Mouse (Mus musculus): ENCODE results near the gene S1pr5. TPM values are rescaled to one million over a fixed set of nuclear protein-coding genes. Genes with fewer than 3 reads are reported as not detected.
A peak's percentile ranks its signal among the peaks of the same experiment; 100 is the strongest.
"Not testable (repeated sequence)": the region's sequence is repeated elsewhere in the genome, so short reads cannot be mapped to it uniquely, and the experiment has no call there.

S1pr5 gene
- polyA plus RNA-seq, 1 experiment from 2014 or later, result not detected

DNA sequence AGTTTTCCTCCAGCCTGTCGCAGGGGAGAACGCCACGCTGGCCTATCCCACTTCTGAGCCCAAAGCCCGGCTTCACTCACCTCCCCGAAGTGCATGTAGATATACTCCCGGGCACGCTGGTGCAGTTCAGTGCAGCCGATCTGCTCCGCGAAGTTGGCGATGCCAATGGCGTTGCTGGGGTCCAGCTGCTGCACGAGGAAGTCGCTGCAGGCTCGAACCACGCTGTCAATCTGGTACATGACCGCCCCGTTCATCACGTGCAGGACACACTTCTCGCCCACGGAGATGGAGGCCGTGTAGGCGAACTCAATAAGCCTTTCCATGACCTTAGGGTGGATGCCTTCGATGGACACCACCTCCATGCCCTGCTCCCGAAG lies 11.3 kb downstream of the S1pr5 start:
- H3K36me3 ChIP-seq (ENCODE audit: inconsistent target), result peaks cover 9% of the 10 kb centered on the region; the same call in 1 of the 2 replicates
- H3K27ac ChIP-seq, result peak overlapping the region; percentile 85
- H3K79me2 ChIP-seq (ENCODE audit: inconsistent target), result peaks cover 61% of the 10 kb centered on the region
- WGBS (ENCODE audit: missing documents), result 61% methylated on average over 25 of the region's 25 CpGs
- H3K4me3 ChIP-seq (ENCODE audit: inconsistent target), result peak overlapping the region; percentile 92

DNA sequence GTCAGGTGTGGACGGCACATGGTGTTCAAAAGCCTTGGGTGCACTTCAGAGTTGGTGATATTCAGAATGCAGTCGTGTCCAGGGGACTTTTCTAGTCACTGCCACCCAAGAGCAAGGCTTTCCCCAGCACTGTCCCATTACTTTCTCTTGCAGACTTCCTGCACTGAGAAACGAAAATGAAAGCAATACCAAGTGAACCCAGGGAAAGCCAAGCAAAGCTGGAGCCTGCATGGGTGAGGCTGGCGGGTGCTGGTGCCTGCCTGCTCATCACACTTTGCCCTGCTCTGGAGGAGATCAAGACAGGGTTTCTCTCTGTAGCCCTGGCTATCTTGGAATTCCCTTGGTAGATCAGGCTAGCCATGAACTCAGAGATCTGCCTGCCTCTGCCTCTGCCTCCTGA lies 12.9 kb downstream of the S1pr5 start:
- peak overlapping the region; percentile 69 for H3K27ac ChIP-seq
- 22% methylated on average over 4 of the region's 4 CpGs for WGBS (ENCODE audit: missing documents)
- H3K36me3 ChIP-seq (ENCODE audit: inconsistent target), result peaks cover 26% of the 10 kb centered on the region
- H3K4me3 ChIP-seq (ENCODE audit: inconsistent target), result peak overlapping the region; percentile 12; the same call in 1 of the 2 replicates
- peaks cover 61% of the 10 kb centered on the region for H3K79me2 ChIP-seq (ENCODE audit: inconsistent target)

DNA sequence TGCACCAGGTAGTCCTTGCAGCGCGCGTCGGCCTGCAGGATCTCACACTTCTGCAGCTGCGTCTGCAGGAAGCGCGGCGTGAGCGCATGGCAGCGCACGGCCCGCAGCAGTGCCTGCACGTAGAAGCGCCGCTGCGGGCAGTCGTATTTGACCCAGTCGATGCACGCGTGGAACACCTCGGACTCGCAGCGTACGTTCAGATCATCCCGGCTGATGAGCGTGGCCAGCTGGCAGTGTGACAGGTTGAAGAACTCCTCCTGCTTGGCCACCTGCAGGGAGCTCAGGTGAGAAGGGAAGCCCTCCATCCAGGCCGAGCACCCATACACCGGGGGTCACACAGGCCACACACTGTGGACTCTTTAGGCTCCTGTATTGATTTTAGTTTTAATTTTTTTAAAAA lies 14.4 kb downstream of the S1pr5 start:
- Histone ChIP-seq H3K36me3 (ENCODE audit: inconsistent target) (peaks cover 35% of the 10 kb centered on the region), H3K4me3 (ENCODE audit: inconsistent target) (no peak overlapping the region), H3K79me2 (ENCODE audit: inconsistent target) (peaks cover 61% of the 10 kb centered on the region), H3K27ac (no peak overlapping the region)
- WGBS (ENCODE audit: missing documents), result 96% methylated on average over 28 of the region's 28 CpGs

DNA sequence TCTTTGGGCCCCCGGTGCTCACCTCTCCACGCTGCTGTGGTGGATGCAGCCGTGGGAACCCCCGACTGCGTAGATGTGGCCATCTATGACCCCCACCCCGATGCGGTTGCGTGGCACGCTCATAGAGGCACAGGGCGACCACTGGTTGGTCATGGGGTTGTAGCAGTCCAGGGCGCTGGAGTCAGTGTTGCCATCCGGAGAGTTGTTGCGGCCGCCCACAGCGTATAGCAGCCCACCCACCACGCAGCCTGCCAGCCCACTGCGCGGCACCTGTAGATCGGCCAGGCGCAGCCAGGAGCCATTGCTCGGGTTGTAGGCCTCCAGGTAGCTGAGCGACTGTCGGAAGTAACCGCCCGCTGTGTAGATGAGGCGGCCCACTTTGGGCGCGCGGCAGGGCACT lies 14.9 kb downstream of the S1pr5 start:
- H3K36me3 ChIP-seq (ENCODE audit: inconsistent target), result peaks cover 35% of the 10 kb centered on the region
- no peak overlapping the region for H3K4me3 ChIP-seq (ENCODE audit: inconsistent target)
- no peak overlapping the region for H3K27ac ChIP-seq
- 97% methylated on average over 26 of the region's 29 CpGs for WGBS (ENCODE audit: missing documents)
- H3K79me2 ChIP-seq (ENCODE audit: inconsistent target), result peaks cover 61% of the 10 kb centered on the region

DNA sequence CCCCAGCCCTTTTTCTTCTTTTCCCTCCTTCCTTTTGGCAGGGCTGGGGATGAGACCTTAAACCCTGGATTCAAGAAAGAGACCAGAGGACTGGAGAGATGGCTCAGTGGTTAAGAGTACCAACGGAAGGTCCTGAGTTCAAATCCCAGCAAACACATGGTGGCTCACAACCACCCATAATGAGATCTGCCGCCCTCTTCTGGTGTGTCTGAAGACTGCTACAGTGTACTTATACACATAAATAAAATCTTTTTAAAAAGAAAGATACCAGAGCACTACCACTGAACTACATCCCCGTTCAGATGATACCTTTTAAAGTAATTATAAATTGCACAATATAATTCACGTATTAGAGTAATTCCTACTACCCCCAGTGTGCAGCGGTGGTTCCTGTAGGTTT lies 15.4 kb downstream of the S1pr5 start:
- 90% methylated on average over 3 of the region's 5 CpGs for WGBS (ENCODE audit: missing documents)
- Histone ChIP-seq H3K27ac (no peak overlapping the region), H3K4me3 (ENCODE audit: inconsistent target) (no peak overlapping the region), H3K79me2 (ENCODE audit: inconsistent target) (peaks cover 56% of the 10 kb centered on the region), H3K36me3 (ENCODE audit: inconsistent target) (peaks cover 35% of the 10 kb centered on the region)

DNA sequence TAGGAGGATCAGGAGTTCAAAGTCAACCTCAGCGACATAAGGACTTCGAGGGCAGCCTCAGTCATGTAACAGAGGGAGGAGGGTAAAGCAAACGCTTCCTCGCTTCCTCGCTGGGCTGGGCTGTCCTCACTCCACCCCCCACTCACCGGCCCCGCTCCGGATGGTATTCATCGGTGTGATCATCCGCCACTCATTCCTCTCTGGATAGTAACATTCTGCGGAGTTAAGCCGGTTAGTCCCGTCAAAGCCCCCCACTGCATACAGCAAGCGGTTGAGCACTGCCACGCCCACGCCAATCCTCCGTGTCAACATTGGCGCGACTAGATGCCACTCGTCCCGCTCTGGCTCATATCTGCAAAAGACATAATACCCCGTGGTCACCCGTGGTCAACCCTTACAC lies 16.7 kb downstream of the S1pr5 start:
- peaks cover 35% of the 10 kb centered on the region for H3K36me3 ChIP-seq (ENCODE audit: inconsistent target)

DNA sequence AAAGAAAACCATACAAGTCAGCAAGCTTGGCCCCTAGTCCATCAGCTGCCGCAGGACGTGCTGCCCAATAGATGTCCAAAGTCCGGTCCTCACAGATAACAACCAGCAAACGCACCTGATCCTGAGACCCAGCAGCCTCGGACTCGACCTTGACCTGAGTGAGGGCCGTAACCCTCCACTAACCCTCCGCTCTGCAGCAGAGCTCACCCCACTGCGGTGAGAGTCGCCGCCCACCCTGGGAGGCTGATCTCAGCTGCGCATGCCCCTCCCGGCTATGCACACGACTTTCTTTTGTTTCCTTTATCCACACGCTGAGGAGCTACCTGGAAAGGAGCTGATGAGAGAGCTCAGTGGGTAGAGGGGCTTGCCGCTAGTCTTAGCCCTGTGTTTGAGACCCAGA lies 20.9 kb downstream of the S1pr5 start:
- H3K27ac ChIP-seq, result peak overlapping the region; percentile 10; the same call in 1 of the 2 replicates
- peak overlapping the region; percentile 0; the same call in 1 of the 2 replicates for H3K4me3 ChIP-seq (ENCODE audit: inconsistent target)
- peaks cover 30% of the 10 kb centered on the region for H3K36me3 ChIP-seq (ENCODE audit: inconsistent target)
- peaks cover 3% of the 10 kb centered on the region; the same call in 1 of the 2 replicates for H3K79me2 ChIP-seq (ENCODE audit: inconsistent target)
- WGBS (ENCODE audit: missing documents), result 31% methylated on average over 16 of the region's 16 CpGs

More for the DNA sequence above, 16.7 kb downstream of the S1pr5 start:
- Histone ChIP-seq H3K79me2 (ENCODE audit: inconsistent target) (peaks cover 42% of the 10 kb centered on the region), H3K4me3 (ENCODE audit: inconsistent target) (no peak overlapping the region), H3K27ac (no peak overlapping the region)
- 90% methylated on average over 20 of the region's 23 CpGs for WGBS (ENCODE audit: missing documents)

DNA sequence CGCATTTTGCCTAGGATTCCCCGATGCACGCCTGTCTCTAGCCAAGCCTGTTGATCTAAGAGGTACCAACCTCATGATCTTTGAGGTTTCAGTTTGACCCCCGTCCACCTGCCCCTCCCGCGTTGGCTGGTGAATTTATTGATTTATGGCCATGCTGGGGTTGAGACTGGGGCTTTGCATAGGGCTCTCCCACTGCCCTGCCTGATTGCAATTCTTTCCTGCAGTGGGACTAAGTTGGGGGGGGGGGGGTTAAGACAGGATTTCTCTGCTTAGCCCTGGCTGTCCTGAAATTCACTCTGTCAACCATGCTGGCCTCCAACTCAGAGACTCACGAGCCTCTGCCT lies 22.9 kb downstream of the S1pr5 start:
- Histone ChIP-seq H3K79me2 (ENCODE audit: inconsistent target) (no peaks in the 10 kb centered on the region), H3K4me3 (ENCODE audit: inconsistent target) (peak overlapping the region; percentile 26), H3K36me3 (ENCODE audit: inconsistent target) (peaks cover 10% of the 10 kb centered on the region), H3K27ac (peak overlapping the region; percentile 46)
- 17% methylated on average over 7 of the region's 7 CpGs for WGBS (ENCODE audit: missing documents)

DNA sequence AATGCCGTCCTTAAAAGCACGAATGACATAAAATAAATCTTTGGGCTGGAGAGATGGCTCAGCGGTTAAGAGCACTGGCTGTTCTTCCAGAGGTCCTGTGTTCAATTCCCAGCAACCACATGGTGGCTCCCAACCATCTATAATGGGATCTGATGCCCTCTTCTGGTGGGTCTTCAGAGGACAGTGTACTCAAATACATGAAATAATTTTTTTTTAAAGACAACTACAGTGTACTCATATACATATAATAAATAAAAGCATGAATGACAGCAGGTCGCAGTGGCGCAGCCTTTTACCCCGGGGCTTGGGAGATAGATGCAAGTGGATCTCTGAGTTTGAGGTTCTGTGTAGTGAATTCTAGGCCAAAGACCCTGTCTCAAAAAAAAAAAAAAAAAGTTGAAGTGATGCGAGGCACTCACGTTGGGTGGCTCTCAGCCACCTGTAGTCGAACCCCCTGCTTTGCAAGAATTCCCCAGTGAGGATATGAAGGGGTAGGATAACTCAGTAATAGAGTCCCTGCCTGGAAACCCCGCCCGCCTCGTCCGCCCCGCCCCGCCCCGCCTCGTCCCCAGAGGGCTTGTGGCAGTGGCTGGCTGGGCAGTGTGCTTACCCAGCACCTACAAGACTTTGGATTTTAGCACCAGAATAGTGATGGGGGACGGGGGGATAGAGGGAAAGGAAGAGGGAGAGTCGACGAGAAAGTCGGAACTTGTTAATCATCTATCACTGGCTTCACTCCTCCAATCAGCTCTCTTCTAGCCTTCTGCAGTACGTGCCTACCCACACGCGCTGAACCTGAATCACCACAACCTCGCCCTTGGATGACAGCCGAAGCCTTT lies 23.4 kb downstream of the S1pr5 start:
- peak overlapping the region; percentile 46 for H3K27ac ChIP-seq
- 21% methylated on average over 25 of the region's 26 CpGs for WGBS (ENCODE audit: missing documents)
- no peaks in the 10 kb centered on the region for H3K79me2 ChIP-seq (ENCODE audit: inconsistent target)
- H3K4me3 ChIP-seq (ENCODE audit: inconsistent target), result peak overlapping the region; percentile 26
- peaks cover 4% of the 10 kb centered on the region; the same call in 1 of the 2 replicates for H3K36me3 ChIP-seq (ENCODE audit: inconsistent target)

DNA sequence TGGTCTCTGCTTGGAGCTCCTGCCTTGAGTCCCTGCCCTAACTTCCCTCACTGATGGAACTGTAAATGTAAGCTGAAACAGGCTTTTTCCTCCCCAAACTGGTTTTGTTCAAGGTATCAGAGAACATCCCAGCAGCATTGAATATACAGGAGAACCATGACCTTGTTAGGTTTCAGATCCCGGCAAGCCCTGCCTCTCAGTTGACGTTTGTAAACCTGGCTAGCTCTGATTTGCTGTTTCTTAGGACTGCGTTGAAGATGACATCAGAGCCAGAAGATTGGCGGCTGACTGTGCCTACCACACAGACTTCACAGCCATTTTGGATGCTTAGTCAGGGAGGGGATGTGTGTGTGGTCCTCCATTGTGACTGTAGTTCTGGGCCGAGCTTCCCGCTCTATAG lies 24.3 kb downstream of the S1pr5 start:
- H3K79me2 ChIP-seq (ENCODE audit: inconsistent target), result no peaks in the 10 kb centered on the region
- H3K4me3 ChIP-seq (ENCODE audit: inconsistent target), result no peak overlapping the region
- H3K27ac ChIP-seq, result no peak overlapping the region
- no peaks in the 10 kb centered on the region for H3K36me3 ChIP-seq (ENCODE audit: inconsistent target)
- WGBS (ENCODE audit: missing documents), result 91% methylated on average over 6 of the region's 6 CpGs

DNA sequence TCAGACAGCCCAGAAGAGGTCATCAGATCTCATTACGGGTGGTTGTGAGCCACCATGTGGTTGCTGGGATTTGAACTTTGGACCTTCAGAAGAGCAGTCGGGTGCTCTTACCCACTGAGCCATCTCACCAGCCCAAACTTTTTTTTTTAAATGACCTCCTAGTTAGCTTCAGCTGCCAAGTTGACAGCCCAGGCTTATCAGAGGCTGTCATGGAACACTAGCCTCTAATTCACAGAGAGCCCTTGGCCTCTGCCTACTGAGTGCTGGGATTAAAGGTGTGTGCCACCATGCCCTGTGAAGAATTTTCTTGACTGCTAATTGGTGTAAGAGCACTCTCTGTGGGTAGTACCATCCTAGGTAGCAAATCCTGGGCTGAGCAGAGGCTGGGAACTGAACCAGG lies 24.8 kb downstream of the S1pr5 start:
- WGBS (ENCODE audit: missing documents), result no CpG with 5 or more reads among the region's 2 CpGs
- not testable (repeated sequence) for H3K36me3 ChIP-seq (ENCODE audit: inconsistent target); H3K27ac ChIP-seq; H3K4me3 ChIP-seq (ENCODE audit: inconsistent target); H3K79me2 ChIP-seq (ENCODE audit: inconsistent target)

DNA sequence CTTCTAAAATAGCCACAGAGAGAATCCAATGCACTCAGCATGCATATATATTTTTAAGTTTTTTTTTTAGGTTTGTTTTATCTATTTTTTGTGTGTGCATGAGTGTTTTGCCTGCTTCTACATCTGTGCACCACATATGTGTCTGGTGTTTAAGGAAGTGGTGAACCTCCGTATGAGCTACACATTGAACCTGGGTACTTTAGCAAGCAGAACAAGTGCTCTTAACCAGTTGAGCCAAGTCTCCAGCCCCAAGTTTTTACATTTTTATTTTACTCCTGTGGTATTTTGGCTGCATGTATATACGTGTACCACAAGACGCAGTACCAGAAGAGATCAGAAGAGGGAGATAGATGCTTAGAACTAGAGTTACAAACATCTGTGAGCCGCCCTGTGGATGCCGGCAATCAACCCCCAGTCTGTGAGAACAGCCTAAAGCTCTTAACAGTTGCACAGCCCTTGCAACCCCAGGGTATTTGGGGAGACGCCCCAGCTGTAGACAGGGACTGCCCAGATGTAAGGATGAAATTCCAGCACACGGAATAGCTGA lies 26.8 kb downstream of the S1pr5 start:
- peak overlapping the region; percentile 25; the same call in 1 of the 2 replicates for H3K4me3 ChIP-seq (ENCODE audit: inconsistent target)
- H3K27ac ChIP-seq, result peak overlapping the region; percentile 97
- 14% methylated on average over 7 of the region's 7 CpGs for WGBS (ENCODE audit: missing documents)
- H3K36me3 ChIP-seq (ENCODE audit: inconsistent target), result no peaks in the 10 kb centered on the region
- H3K79me2 ChIP-seq (ENCODE audit: inconsistent target), result no peaks in the 10 kb centered on the region

DNA sequence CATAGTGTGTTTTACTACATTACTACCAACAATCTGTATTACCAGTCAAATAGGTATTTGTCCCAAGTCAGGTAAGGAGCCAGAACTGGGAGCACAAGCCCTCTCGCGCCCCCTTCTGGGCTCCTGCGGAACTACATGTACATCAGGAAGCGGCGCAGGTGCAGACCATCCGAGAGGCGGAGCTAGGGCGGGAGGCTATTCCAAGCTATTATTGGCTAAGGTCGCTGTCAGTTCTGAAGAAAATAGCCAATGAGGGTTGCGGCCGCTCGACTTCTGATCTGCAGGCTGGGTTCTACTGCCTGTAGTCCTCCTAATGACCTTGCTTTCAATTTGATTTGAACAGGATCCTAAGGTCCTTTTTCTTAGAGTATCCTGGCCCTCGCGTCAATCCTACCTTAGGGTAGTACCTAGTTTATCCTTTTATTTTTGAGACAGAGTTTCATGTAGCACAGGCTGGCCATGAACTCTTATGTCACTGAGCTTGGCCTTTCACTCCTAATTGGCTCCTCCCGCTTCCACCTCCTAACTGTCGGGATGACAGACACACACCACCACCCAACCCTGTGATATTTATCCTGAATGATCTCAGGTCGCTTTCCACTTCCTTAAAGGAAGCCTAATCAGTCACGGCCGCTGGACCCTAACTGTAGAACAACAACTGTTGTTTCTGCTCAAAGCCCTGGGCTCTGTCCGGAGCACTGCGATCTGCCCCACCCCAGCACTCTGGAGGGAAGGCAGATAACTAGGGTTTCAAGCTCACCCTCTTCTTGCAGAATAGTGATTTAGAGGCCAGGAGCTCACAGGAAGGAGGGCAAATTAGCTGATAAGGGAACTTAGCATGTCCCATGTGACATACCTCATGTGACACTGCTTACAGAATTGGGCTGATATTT lies 27.5 kb downstream of the S1pr5 start:
- 4% methylated on average over 21 of the region's 21 CpGs for WGBS (ENCODE audit: missing documents)
- peak overlapping the region; percentile 25 for H3K4me3 ChIP-seq (ENCODE audit: inconsistent target)
- peak overlapping the region; percentile 97 for H3K27ac ChIP-seq

DNA sequence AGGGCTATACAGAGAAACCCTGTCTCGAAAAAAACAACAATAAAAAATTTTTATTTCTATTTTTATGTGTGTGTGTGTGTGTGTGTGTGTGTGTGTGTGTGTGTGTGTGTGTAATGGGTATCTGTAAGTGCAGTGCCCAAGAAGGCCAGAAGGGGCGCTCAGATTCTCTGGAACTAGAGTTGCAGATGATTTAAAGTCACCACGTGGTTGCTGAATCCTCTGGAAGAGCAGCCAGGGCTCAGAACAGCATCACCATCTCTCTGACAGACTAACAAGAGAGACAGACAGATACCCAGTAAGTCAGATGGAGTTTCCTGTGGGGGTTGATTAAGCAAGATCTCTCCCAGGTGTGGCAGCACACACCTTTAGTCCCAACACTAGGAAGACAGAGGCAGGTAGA lies 28.4 kb downstream of the S1pr5 start:
- Histone ChIP-seq H3K27ac (no peak overlapping the region), H3K36me3 (ENCODE audit: inconsistent target) (no peaks in the 10 kb centered on the region), H3K4me3 (ENCODE audit: inconsistent target) (no peak overlapping the region), H3K79me2 (ENCODE audit: inconsistent target) (no peaks in the 10 kb centered on the region)
- WGBS (ENCODE audit: missing documents), result 53% methylated on average over 3 of the region's 3 CpGs

More for the DNA sequence above, 27.5 kb downstream of the S1pr5 start:
- no peaks in the 10 kb centered on the region for H3K79me2 ChIP-seq (ENCODE audit: inconsistent target)
- H3K36me3 ChIP-seq (ENCODE audit: inconsistent target), result no peaks in the 10 kb centered on the region

Data from macrophage (primary cell).